ENCODE assay signal across 18 mouse cellular contexts in the genomic region with DNA sequence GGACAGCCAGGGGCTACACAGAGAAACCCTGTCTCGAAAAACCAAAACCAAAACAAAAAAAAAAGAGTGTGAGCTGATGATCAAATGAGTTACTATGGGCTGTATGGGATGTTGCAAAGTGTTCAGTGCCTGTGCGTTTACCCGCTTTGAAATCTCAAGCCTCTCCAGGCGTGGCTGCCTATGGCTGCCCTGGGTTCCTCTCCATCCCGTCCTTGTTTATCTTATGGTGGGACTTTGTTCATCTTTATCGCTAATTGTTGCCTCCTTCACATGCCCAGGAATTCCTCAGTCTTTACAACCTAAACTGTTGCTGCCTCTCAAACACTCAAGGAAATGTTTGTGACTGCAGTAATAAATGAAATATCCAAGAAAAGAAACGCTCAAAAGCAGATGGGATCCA. TPM values are rescaled to one million over a fixed set of nuclear protein-coding genes. Genes with fewer than 3 reads are reported as not detected.
DNase-seq lines count a peak whose midpoint lies in the region; ATAC-seq and TF ChIP-seq lines count a peak whose summit lies in the region.
"Had no signal": no experiment of that assay in that cellular context is flagged by ENCODE, and none has a peak within 500 bp of the region (broad histone marks: within the 10 kb centered on the region; RNA-seq: fewer than 3 reads in every experiment).

No protein-coding gene starts in this region.

- H3K27me3 ChIP-seq in lung, embryonic 14.5 days (ENCODE audit: insufficient read depth, low read length): no peaks in the 10 kb centered on the region
- no peaks in the 10 kb centered on the region for H3K27me3 ChIP-seq in intestine, embryonic 16.5 days (replicated peaks; ENCODE audit: control insufficient read depth, insufficient read depth, low read length)
- no peaks in the 10 kb centered on the region for H3K27me3 ChIP-seq in stomach, embryonic 14.5 days (ENCODE audit: control insufficient read depth, insufficient read depth, low read length)
- H3K27me3 ChIP-seq: hindbrain, embryonic 15.5 days; neural tube, embryonic 13.5 days had no signal

- H3K4me3 ChIP-seq in gastrocnemius, adult 2 months: no peak overlapping the region
- no peak overlapping the region for H3K4me3 ChIP-seq in lung, embryonic 14.5 days (ENCODE audit: low read depth, low read length)
- H3K4me3 ChIP-seq in intestine, embryonic 16.5 days (ENCODE audit: low read length): no peak overlapping the region
- no peak overlapping the region for H3K4me3 ChIP-seq in stomach, embryonic 14.5 days (ENCODE audit: low read depth, low read length)
- H3K4me3 ChIP-seq: hindbrain, embryonic 15.5 days; neural tube, embryonic 13.5 days had no signal

- no peaks in the 10 kb centered on the region for H3K9me3 ChIP-seq in lung, embryonic 14.5 days (ENCODE audit: low read depth, low read length)
- H3K9me3 ChIP-seq in intestine, embryonic 16.5 days (ENCODE audit: control insufficient read depth, low read length): no peaks in the 10 kb centered on the region
- H3K9me3 ChIP-seq in stomach, embryonic 14.5 days (ENCODE audit: control insufficient read depth, low read depth, low read length): no peaks in the 10 kb centered on the region
- H3K9me3 ChIP-seq: hindbrain, embryonic 15.5 days; neural tube, embryonic 13.5 days had no signal

- H3K36me3 ChIP-seq in lung, embryonic 14.5 days (ENCODE audit: insufficient read depth): no peaks in the 10 kb centered on the region
- H3K36me3 ChIP-seq in intestine, embryonic 16.5 days (ENCODE audit: control insufficient read depth, insufficient read depth, low read length): no peaks in the 10 kb centered on the region
- no peaks in the 10 kb centered on the region for H3K36me3 ChIP-seq in stomach, embryonic 14.5 days (ENCODE audit: control insufficient read depth, insufficient read depth, low read length)
- H3K36me3 ChIP-seq: hindbrain, embryonic 15.5 days; neural tube, embryonic 13.5 days had no signal

- 0 out of 2 replicates have a peak overlapping the region, but pooled peaks have one; percentile 22 for H3K9ac ChIP-seq in lung, embryonic 14.5 days
- H3K9ac ChIP-seq in intestine, embryonic 16.5 days (ENCODE audit: low read depth, low read length): no peak overlapping the region
- no peak overlapping the region for H3K9ac ChIP-seq in stomach, embryonic 14.5 days (replicated peaks; ENCODE audit: low read depth, low read length)
- H3K9ac ChIP-seq: hindbrain, embryonic 15.5 days; neural tube, embryonic 13.5 days had no signal

- TF ChIP-seq CTCF in gastrocnemius, adult 2 months (IDR thresholded peaks at IDR 0.05): no peak
- no peak for TF ChIP-seq CTCF in lung, embryonic 14.5 days (IDR thresholded peaks at IDR 0.05; ENCODE audit: low read depth)

- H3K27ac ChIP-seq in gastrocnemius, adult 2 months: peak overlapping the region; percentile 35
- H3K27ac ChIP-seq in lung, embryonic 14.5 days (ENCODE audit: low read depth): no peak overlapping the region; the same call in 1 of the 2 replicates
- peak overlapping the region; percentile 16 for H3K27ac ChIP-seq in intestine, embryonic 16.5 days (ENCODE audit: low read length)
- H3K27ac ChIP-seq in stomach, embryonic 14.5 days (ENCODE audit: low read length): peak overlapping the region; percentile 48; the same call in 1 of the 2 replicates
- H3K27ac ChIP-seq: hindbrain, embryonic 15.5 days; macrophage; neural tube, embryonic 13.5 days had no signal

- WGBS in lung, embryonic 14.5 days: 24% methylated on average over 7 of the region's 7 CpGs
- 20% methylated on average over 7 of the region's 7 CpGs for WGBS in intestine, embryonic 16.5 days
- 27% methylated on average over 7 of the region's 7 CpGs for WGBS in stomach, embryonic 14.5 days

- no peak for ATAC-seq in lung, embryonic 14.5 days (ENCODE audit: insufficient read depth)
- ATAC-seq in intestine, embryonic 16.5 days: peak; percentile 85
- ATAC-seq in stomach, embryonic 14.5 days (ENCODE audit: insufficient number of reproducible peaks, insufficient read depth, low FRiP score, low read depth): no peak
- ATAC-seq: forebrain, embryonic 16.5 days had no signal

- H3K4me1 ChIP-seq in lung, embryonic 14.5 days (ENCODE audit: insufficient read depth): peaks cover 12% of the 10 kb centered on the region
- peaks cover 18% of the 10 kb centered on the region for H3K4me1 ChIP-seq in intestine, embryonic 16.5 days (ENCODE audit: control insufficient read depth, insufficient read depth, low read length)
- peaks cover 16% of the 10 kb centered on the region; the same call in 1 of the 2 replicates for H3K4me1 ChIP-seq in stomach, embryonic 14.5 days (ENCODE audit: control insufficient read depth, insufficient read depth, low read length)

- intact Hi-C loops in gastrocnemius, adult 2 months (cut with DNase I): loop anchor here (2.0 kb wide), 1 partner anchor 14 kb away; no protein-coding TSS in a partner anchor

- H3K4me2 ChIP-seq in lung, embryonic 14.5 days: peak overlapping the region; percentile 5; the same call in 1 of the 2 replicates
- no peak overlapping the region for H3K4me2 ChIP-seq in intestine, embryonic 16.5 days (ENCODE audit: low read depth, low read length)
- H3K4me2 ChIP-seq in stomach, embryonic 14.5 days (replicated peaks; ENCODE audit: low read depth, low read length): no peak overlapping the region
- H3K4me2 ChIP-seq: hindbrain, embryonic 15.5 days; midbrain, embryonic 11.5 days; neural tube, embryonic 13.5 days had no signal

- DNase-seq in gastrocnemius, adult 2 months: no peak
- no peak for DNase-seq in gastrocnemius, postnatal 4 days (ENCODE audit: low spot score in 2 of 2)
- DNase-seq in lung, embryonic 14.5 days: no peak
- no peak for DNase-seq in lung, postnatal 36 days
- no peak for DNase-seq in cerebellum, postnatal 4 days (ENCODE audit: low spot score in 2 of 2)
- no peak for DNase-seq in urinary bladder, postnatal 10 days (ENCODE audit: low spot score)
- DNase-seq: cerebellum, adult 9-10 months; heart, postnatal 14 days; kidney, adult 2 months; kidney, postnatal 25 days; right cerebral cortex, postnatal 14 days had no signal

RNA-seq across cellular contexts. Expression of a gene that starts 19.1 kb away (rescaled TPM):
- 100 to 1,000 TPM; 130 to 164 TPM for total RNA-seq in gastrocnemius, adult 2 months (2021)
- 100 to 1,000 TPM; 220 to 262 TPM for total RNA-seq in gastrocnemius, postnatal 4 days (2021)
- 400 and 402 TPM in 2 replicates for polyA plus RNA-seq in lung, embryonic 14.5 days (2014; fragmentation: Nextera tagmentation; extraction: Ambion mirVana)
- 268 and 293 TPM in 2 replicates for polyA plus RNA-seq in intestine, embryonic 16.5 days (2015; fragmentation: Nextera tagmentation; extraction: Ambion mirVana)
- 333 and 352 TPM in 2 replicates for polyA plus RNA-seq in stomach, embryonic 14.5 days (2014; fragmentation: Nextera tagmentation; extraction: Ambion mirVana)

RNA-seq across cellular contexts. Expression of a gene that starts 44.3 kb away (rescaled TPM):
- total RNA-seq in gastrocnemius, adult 2 months (2021): 10 to 100 TPM; 12.2 to 17.3 TPM
- total RNA-seq in gastrocnemius, postnatal 4 days (2021): 10 to 100 TPM; 24.6 to 27.6 TPM
- 22.3 and 23.4 TPM in 2 replicates for polyA plus RNA-seq in lung, embryonic 14.5 days (2014; fragmentation: Nextera tagmentation; extraction: Ambion mirVana)
- polyA plus RNA-seq in intestine, embryonic 16.5 days (2015; fragmentation: Nextera tagmentation; extraction: Ambion mirVana): 20.3 and 23.7 TPM in 2 replicates
- 23.2 TPM in 2 replicates for polyA plus RNA-seq in stomach, embryonic 14.5 days (2014; fragmentation: Nextera tagmentation; extraction: Ambion mirVana)
